Mouse (Mus musculus): ENCODE data around the gene Hipk1.

The Hipk1 gene

GRCm38 (mm10) chr3:103751558-103751957 lies 39.8 kb downstream of the Hipk1 start:
- DNase-seq (ENCODE audit: extremely low spot score, low spot score) = no peak

- no peak for DNase-seq (ENCODE audit: extremely low spot score, low spot score)
Observed at GRCm38 (mm10) chr3:103746711-103747110, 44.7 kb downstream of the Hipk1 start.

GRCm38 (mm10) chr3:103745001-103745770 lies 46.2 kb downstream of the Hipk1 start:
- DNase-seq (ENCODE audit: extremely low spot score, low spot score) = no peak

- no peak for DNase-seq (ENCODE audit: extremely low spot score, low spot score)
Observed at GRCm38 (mm10) chr3:103743208-103743607, 48.2 kb downstream of the Hipk1 start.

GRCm38 (mm10) chr3:103740342-103740741 lies 51.0 kb downstream of the Hipk1 start:
- no peak for DNase-seq (ENCODE audit: extremely low spot score, low spot score)

GRCm38 (mm10) chr3:103739329-103739728 lies 52.0 kb downstream of the Hipk1 start, which contains the start of gene Gm10964:
Gene Gm10964, plus strand, starts transcription at chr3:103739366.
- no peak for DNase-seq (ENCODE audit: extremely low spot score, low spot score)

- peak; percentile 94 for DNase-seq (ENCODE audit: extremely low spot score, low spot score)
Observed at GRCm38 (mm10) chr3:103737778-103738571, 53.4 kb downstream of the Hipk1 start, which contains the start of gene Olfml3. Gene Olfml3, minus strand, starts transcription at chr3:103738001.

- peak; percentile 33 for DNase-seq (ENCODE audit: extremely low spot score, low spot score)
Observed at GRCm38 (mm10) chr3:103737061-103737754, 54.2 kb downstream of the Hipk1 start.

GRCm38 (mm10) chr3:103735776-103736600 lies 55.4 kb downstream of the Hipk1 start:
- peak; percentile 29 for DNase-seq (ENCODE audit: extremely low spot score, low spot score)

- peak; percentile 63 for DNase-seq (ENCODE audit: extremely low spot score, low spot score)
Observed at GRCm38 (mm10) chr3:103734696-103735519, 56.5 kb downstream of the Hipk1 start.

- DNase-seq (ENCODE audit: extremely low spot score, low spot score) = no peak
Observed at GRCm38 (mm10) chr3:103733799-103734695, 57.3 kb downstream of the Hipk1 start.

- no peak for DNase-seq (ENCODE audit: extremely low spot score, low spot score)
Observed at GRCm38 (mm10) chr3:103733176-103733575, 58.2 kb downstream of the Hipk1 start.

- no peak for DNase-seq (ENCODE audit: extremely low spot score, low spot score)
Observed at GRCm38 (mm10) chr3:103732116-103732515, 59.2 kb downstream of the Hipk1 start.

GRCm38 (mm10) chr3:103729850-103730249 lies 61.5 kb downstream of the Hipk1 start:
- no peak for DNase-seq (ENCODE audit: extremely low spot score, low spot score)

- no peak for DNase-seq (ENCODE audit: extremely low spot score, low spot score)
Observed at GRCm38 (mm10) chr3:103727813-103728326, 63.5 kb downstream of the Hipk1 start.

- DNase-seq (ENCODE audit: extremely low spot score, low spot score) = no peak
Observed at GRCm38 (mm10) chr3:103726642-103727041, 64.7 kb downstream of the Hipk1 start.

- no peak for DNase-seq (ENCODE audit: extremely low spot score, low spot score)
Observed at GRCm38 (mm10) chr3:103724137-103724536, 67.2 kb downstream of the Hipk1 start.

GRCm38 (mm10) chr3:103718728-103719127 lies 72.6 kb downstream of the Hipk1 start:
- no peak for DNase-seq (ENCODE audit: extremely low spot score, low spot score)

Measured in neural tube, embryonic 10.5 days (tissue).